Mouse (Mus musculus) limb, embryonic 12.5 days (tissue): ENCODE data around the gene 6030458C11Rik. TPM values are rescaled to one million over a fixed set of nuclear protein-coding genes. Genes with fewer than 3 reads are reported as not detected.

ENCODE experiments used
- ATAC-seq: fragments of 200-750 bp; cut with Nextera tagmentation; 2 replicates; pipeline ENCODE4 v1.8.0; 2017; ENCODE audit warnings: low read depth, moderate TSS enrichment; ENCODE audit not compliant: insufficient number of reproducible peaks, insufficient read depth, low FRiP score, low TSS enrichment
- H3K27ac ChIP-seq: fragments of 300-500 bp; sonication (generic); 2 replicates; pipeline ENCODE4 v1.5.1; 2016; ENCODE audit warnings: mild to moderate bottlenecking, moderate library complexity
- H3K27me3 ChIP-seq: fragments of 300-500 bp; sonication (generic); 2 replicates; pipeline ENCODE4 v1.6.1; 2016; ENCODE audit warnings: mild to moderate bottlenecking, moderate library complexity
- H3K36me3 ChIP-seq: fragments of 300-500 bp; sonication (generic); 2 replicates; pipeline ENCODE4 v1.6.1; 2016; ENCODE audit warnings: mild to moderate bottlenecking, moderate library complexity
- H3K4me1 ChIP-seq: fragments of 300-500 bp; sonication (generic); replicated peaks from 2 replicates; pipeline ENCODE4 v1.6.1; 2016
- H3K4me2 ChIP-seq: fragments of 300-500 bp; sonication (generic); 2 replicates; pipeline ENCODE4 v1.6.1; 2016; ENCODE audit warnings: mild to moderate bottlenecking, moderate library complexity
- H3K4me3 ChIP-seq: fragments of 300-500 bp; sonication (generic); replicated peaks from 2 replicates; pipeline ENCODE4 v1.5.1; 2016; ENCODE audit warnings: mild to moderate bottlenecking
- H3K9ac ChIP-seq: fragments of 300-500 bp; sonication (generic); replicated peaks from 2 replicates; pipeline ENCODE4 v1.6.1; 2016; ENCODE audit warnings: mild to moderate bottlenecking, moderate library complexity
- H3K9me3 ChIP-seq: fragments of 300-500 bp; sonication (generic); 2 replicates; pipeline ENCODE4 v1.6.1; 2016; ENCODE audit warnings: mild to moderate bottlenecking, moderate library complexity
- WGBS: fragments of 180-500 bp; shearing (Covaris S2); methylation state at CpG from one replicate; pipeline ENCODE4 v1.1.7; 2016; 5-methylcytosine and 5-hydroxymethylcytosine counted together
- polyA plus RNA-seq: library from polyadenylated mRNA; unstranded; fragments of >200 nt; fragmentation: Nextera tagmentation; extraction: Ambion mirVana; gene quantifications from 2 replicates; pipeline ENCODE4 v1.2.1, GENCODE M21; 2016

6030458C11Rik gene
- polyA plus RNA-seq, 1 experiment from 2014 or later, result 54.0 TPM

GRCm38 (mm10) chr15:12789406-12789867 is 35.0 kb downstream of the 6030458C11Rik start:
- ATAC-seq, result 0 out of 2 replicates have a peak, but pooled peaks have one; percentile 20
- Histone ChIP-seq H3K9me3 (no peaks in the 10 kb centered on the region), H3K9ac (no peak overlapping the region), H3K36me3 (no peaks in the 10 kb centered on the region), H3K4me2 (peak overlapping the region; percentile 7; the same call in 1 of the 2 replicates), H3K27ac (peak overlapping the region; percentile 59; the same call in 1 of the 2 replicates), H3K4me1 (peaks cover 11% of the 10 kb centered on the region), H3K4me3 (no peak overlapping the region), H3K27me3 (no peaks in the 10 kb centered on the region)
- 33% methylated on average over 10 of the region's 10 CpGs for WGBS

GRCm38 (mm10) chr15:12788536-12788935 is 35.9 kb downstream of the 6030458C11Rik start:
- 75% methylated on average over 5 of the region's 5 CpGs for whole genome bisulfite sequencing
- no peak for ATAC-seq
- H3K4me2 ChIP-seq, result no peak overlapping the region
- peaks cover 11% of the 10 kb centered on the region for H3K4me1 ChIP-seq
- H3K36me3 ChIP-seq, result no peaks in the 10 kb centered on the region
- no peak overlapping the region for H3K27ac ChIP-seq
- H3K27me3 ChIP-seq, result no peaks in the 10 kb centered on the region
- H3K4me3 ChIP-seq, result no peak overlapping the region
- no peaks in the 10 kb centered on the region for H3K9me3 ChIP-seq
- no peak overlapping the region for H3K9ac ChIP-seq

- 64% methylated on average over 12 of the region's 16 CpGs for WGBS
- peaks cover 17% of the 10 kb centered on the region for H3K4me1 ChIP-seq
- peak; percentile 52; the same call in 1 of the 2 replicates for ATAC-seq
- H3K4me2 ChIP-seq, result no peak overlapping the region
- H3K27ac ChIP-seq, result peak overlapping the region; percentile 18
- H3K36me3 ChIP-seq, result no peaks in the 10 kb centered on the region
- H3K4me3 ChIP-seq, result no peak overlapping the region
- no peak overlapping the region for H3K9ac ChIP-seq
- peaks cover 4% of the 10 kb centered on the region for H3K9me3 ChIP-seq
- no peaks in the 10 kb centered on the region for H3K27me3 ChIP-seq
These were observed 42.6 kb downstream of the 6030458C11Rik start for GRCm38 (mm10) chr15:12781729-12782326.

DNA sequence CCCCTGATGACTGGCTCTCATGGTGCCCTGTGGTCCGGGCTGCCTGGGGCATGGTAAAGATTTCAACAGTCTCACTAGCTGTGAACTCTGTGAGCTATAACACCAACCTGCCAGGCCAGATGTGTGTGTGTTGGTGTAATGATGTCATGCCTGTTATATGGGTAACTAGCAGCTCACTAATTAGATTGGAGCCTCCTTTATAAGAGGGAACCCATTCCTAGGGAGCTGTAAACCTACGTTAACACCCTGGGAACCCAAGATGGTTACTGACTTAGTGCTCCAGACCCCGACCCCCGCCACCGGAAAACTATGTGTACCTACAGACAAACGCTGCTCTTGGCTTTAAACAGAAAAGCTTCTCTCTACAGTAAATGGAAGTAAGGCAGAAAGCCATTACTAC is 43.2 kb downstream of the 6030458C11Rik start:
- Histone ChIP-seq H3K27me3 (no peaks in the 10 kb centered on the region), H3K36me3 (no peaks in the 10 kb centered on the region), H3K9me3 (peaks cover 9% of the 10 kb centered on the region), H3K4me3 (no peak overlapping the region), H3K4me2 (no peak overlapping the region), H3K27ac (peak overlapping the region; percentile 23; the same call in 1 of the 2 replicates), H3K4me1 (peaks cover 17% of the 10 kb centered on the region), H3K9ac (no peak overlapping the region)
- ATAC-seq, result peak; percentile 71; the same call in 1 of the 2 replicates
- WGBS, result 41% methylated on average over 6 of the region's 6 CpGs

- no peaks in the 10 kb centered on the region for H3K27me3 ChIP-seq
- 81% methylated on average over 11 of the region's 11 CpGs for WGBS
These were observed 50.2 kb downstream of the 6030458C11Rik start for GRCm38 (mm10) chr15:12774149-12774753.

DNA sequence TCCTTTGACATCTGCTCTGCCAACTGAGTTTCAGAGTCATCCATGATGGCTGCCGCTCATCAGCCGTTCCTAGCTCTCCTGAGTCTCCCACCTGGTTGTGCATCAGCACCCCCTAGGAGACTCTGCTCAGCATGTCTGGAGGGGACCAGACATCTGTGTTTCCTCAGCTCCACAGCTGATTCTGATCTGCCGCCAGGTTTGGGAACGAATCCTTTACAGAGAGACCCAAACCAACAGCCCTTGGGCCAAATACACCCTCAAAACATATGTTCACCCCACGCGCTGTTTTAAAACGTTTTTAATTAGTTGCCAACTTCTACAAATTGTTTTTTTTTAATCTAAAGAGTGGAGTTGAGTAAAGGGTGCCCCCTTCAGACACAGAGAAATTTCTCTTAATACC is 53.5 kb downstream of the 6030458C11Rik start:
- H3K27ac ChIP-seq, result no peak overlapping the region
- H3K4me1 ChIP-seq, result no peaks in the 10 kb centered on the region
- no peak overlapping the region for H3K4me2 ChIP-seq
- H3K9me3 ChIP-seq, result peaks cover 10% of the 10 kb centered on the region
- H3K27me3 ChIP-seq, result no peaks in the 10 kb centered on the region
- H3K9ac ChIP-seq, result no peak overlapping the region
- no peaks in the 10 kb centered on the region for H3K36me3 ChIP-seq
- H3K4me3 ChIP-seq, result no peak overlapping the region
- no peak for ATAC-seq
- 46% methylated on average over 7 of the region's 7 CpGs for WGBS

More at GRCm38 (mm10) chr15:12774149-12774753, 50.2 kb downstream of the 6030458C11Rik start:
- Histone ChIP-seq H3K4me1 (no peaks in the 10 kb centered on the region), H3K27ac (no peak overlapping the region), H3K9me3 (peaks cover 18% of the 10 kb centered on the region), H3K9ac (no peak overlapping the region), H3K36me3 (no peaks in the 10 kb centered on the region), H3K4me3 (no peak overlapping the region), H3K4me2 (no peak overlapping the region)
- no peak for ATAC-seq

- H3K27ac ChIP-seq, result no peak overlapping the region
- H3K4me2 ChIP-seq, result no peak overlapping the region
- H3K4me1 ChIP-seq, result peaks cover 16% of the 10 kb centered on the region
- no peak for ATAC-seq
- H3K9me3 ChIP-seq, result peaks cover 4% of the 10 kb centered on the region; the same call in 1 of the 2 replicates
- H3K4me3 ChIP-seq, result no peak overlapping the region
- H3K36me3 ChIP-seq, result no peaks in the 10 kb centered on the region
- no peaks in the 10 kb centered on the region for H3K27me3 ChIP-seq
- WGBS, result 77% methylated on average over 4 of the region's 4 CpGs
- H3K9ac ChIP-seq, result no peak overlapping the region
These were observed 57.6 kb downstream of the 6030458C11Rik start for GRCm38 (mm10) chr15:12766848-12767247.

GRCm38 (mm10) chr15:12763147-12763546 is 61.3 kb downstream of the 6030458C11Rik start:
- Histone ChIP-seq H3K36me3 (no peaks in the 10 kb centered on the region), H3K27ac (peak overlapping the region; percentile 62), H3K4me2 (no peak overlapping the region), H3K9ac (no peak overlapping the region), H3K4me1 (peaks cover 20% of the 10 kb centered on the region), H3K9me3 (peaks cover 4% of the 10 kb centered on the region; the same call in 1 of the 2 replicates), H3K27me3 (peaks cover 5% of the 10 kb centered on the region; the same call in 1 of the 2 replicates), H3K4me3 (no peak overlapping the region)
- peak; percentile 52; the same call in 1 of the 2 replicates for ATAC-seq
- 49% methylated on average over 10 of the region's 10 CpGs for WGBS

GRCm38 (mm10) chr15:12762258-12762913 is 62.1 kb downstream of the 6030458C11Rik start:
- Histone ChIP-seq H3K4me1 (peaks cover 20% of the 10 kb centered on the region), H3K4me2 (no peak overlapping the region), H3K4me3 (no peak overlapping the region), H3K36me3 (no peaks in the 10 kb centered on the region), H3K27ac (peak overlapping the region; percentile 62), H3K9ac (no peak overlapping the region), H3K27me3 (peaks cover 5% of the 10 kb centered on the region; the same call in 1 of the 2 replicates), H3K9me3 (peaks cover 4% of the 10 kb centered on the region; the same call in 1 of the 2 replicates)
- ATAC-seq, result peak; percentile 49; the same call in 1 of the 2 replicates
- 66% methylated on average over 11 of the region's 11 CpGs for WGBS

DNA sequence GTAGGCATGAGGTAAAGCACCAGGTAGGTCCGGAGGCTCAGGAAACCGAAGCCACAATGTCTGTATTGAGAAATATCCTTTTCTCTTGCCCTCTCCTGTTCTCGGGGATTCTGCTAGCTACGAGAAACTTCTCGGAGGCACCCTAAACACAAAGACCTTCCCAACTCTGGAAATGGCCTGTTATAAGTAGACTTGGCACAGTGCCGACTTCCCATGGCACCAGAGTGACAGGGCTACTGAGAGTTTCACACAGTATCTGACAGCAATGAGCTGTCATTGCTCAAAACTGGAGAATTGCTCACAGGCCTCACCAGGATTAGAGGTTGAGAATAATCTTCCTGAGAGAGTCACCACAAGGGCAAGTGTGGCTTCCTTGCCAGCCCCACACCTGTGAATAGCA is 63.7 kb downstream of the 6030458C11Rik start:
- 88% methylated on average over 6 of the region's 6 CpGs for WGBS

DNA sequence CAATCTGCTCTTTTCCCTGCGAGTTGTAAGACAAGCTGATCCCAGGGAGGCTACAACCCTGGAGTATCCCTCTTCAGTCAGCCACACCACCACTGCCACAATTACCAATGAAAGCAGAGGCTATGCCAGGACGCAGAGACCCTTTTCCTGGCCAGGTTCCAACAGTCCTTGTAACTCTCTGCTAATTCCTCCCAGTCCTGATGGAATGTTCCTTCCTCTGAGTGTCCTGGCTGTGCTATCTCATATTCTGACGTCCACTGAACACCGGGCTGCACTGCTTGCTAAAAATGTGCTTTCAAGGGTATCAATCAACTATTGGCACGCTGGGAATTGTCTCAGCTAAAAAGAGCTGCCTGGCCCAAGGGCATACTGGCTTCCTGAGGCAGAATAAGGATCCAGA is 66.0 kb downstream of the 6030458C11Rik start:
- Histone ChIP-seq H3K27ac (no peak overlapping the region), H3K36me3 (no peaks in the 10 kb centered on the region), H3K4me3 (no peak overlapping the region), H3K4me2 (no peak overlapping the region), H3K27me3 (peaks cover 5% of the 10 kb centered on the region; the same call in 1 of the 2 replicates), H3K9ac (no peak overlapping the region), H3K9me3 (no peaks in the 10 kb centered on the region), H3K4me1 (peaks cover 22% of the 10 kb centered on the region)
- ATAC-seq, result no peak
- 55% methylated on average over 5 of the region's 5 CpGs for WGBS

More for the DNA sequence above, 63.7 kb downstream of the 6030458C11Rik start:
- peaks cover 20% of the 10 kb centered on the region for H3K4me1 ChIP-seq
- no peak for ATAC-seq
- no peak overlapping the region for H3K9ac ChIP-seq
- no peak overlapping the region for H3K4me3 ChIP-seq
- H3K9me3 ChIP-seq, result no peaks in the 10 kb centered on the region
- H3K36me3 ChIP-seq, result no peaks in the 10 kb centered on the region
- peaks cover 5% of the 10 kb centered on the region; the same call in 1 of the 2 replicates for H3K27me3 ChIP-seq
- no peak overlapping the region for H3K27ac ChIP-seq
- H3K4me2 ChIP-seq, result no peak overlapping the region
